Mouse (Mus musculus) bone marrow macrophage, adult 2 months (primary cell): Measurements from ENCODE around the gene Smarcad1.

Experiments used
- CTCF ChIP-seq: IDR thresholded peaks from 2 replicates; pipeline ENCODE4 v1.5.1; 2012; ENCODE audit warnings: low read depth, mild to moderate bottlenecking, low read length, moderate library complexity
- POLR2A ChIP-seq: IDR thresholded peaks from 2 replicates; pipeline ENCODE4 v1.6.1; 2012; ENCODE audit warnings: mild to moderate bottlenecking, low read depth, low read length, borderline replicate concordance

DNA sequence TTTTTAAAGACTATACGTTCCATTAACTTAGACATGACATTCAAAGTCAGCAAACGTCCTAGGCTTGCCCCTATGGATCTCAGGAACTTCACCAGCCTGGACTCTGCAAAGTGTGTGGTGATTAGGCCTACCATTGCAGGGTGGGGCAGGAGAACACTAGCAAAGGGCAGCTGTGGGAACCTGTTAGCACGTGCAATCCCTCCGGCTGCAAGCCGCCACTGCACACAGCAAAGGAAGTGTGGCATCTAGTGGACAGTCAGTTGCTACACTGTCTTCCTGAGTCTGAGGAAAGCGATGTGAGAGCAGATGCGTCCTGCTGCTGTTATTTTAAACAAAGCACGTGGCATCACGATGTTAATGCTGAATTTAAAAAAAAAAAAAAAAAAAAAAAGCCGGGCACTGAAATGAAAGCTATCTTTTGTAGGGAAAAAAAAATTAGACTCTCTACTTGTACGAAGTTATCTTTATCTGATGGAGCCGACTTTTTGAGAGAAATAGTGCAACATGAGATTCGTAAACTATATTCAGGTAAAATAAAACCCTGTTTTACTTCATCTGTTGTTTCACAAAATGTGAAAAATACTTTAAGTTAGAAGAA lies 45.5 kb upstream of the Smarcad1 start:
- TF ChIP-seq CTCF (no peak), POLR2A (no peak)
